Mouse (Mus musculus): ENCODE results near the gene Eva1c.

GRCm38 (mm10) chr16:90833041-90833791 is 6.7 kb downstream of the Eva1c start:
- TF ChIP-seq CTCF (IDR thresholded peaks at IDR 0.05) (peak; percentile 37), POLR2A (IDR thresholded peaks at IDR 0.05; ENCODE audit: insufficient read depth, low read depth, low read length) (no peak)

Measured in heart, adult 2 months (tissue).